Mouse (Mus musculus) olfactory bulb, adult 2 months (tissue): Measurements from ENCODE around the gene Mgat4a.
A peak's percentile ranks its signal among the peaks of the same experiment; 100 is the strongest.

Source experiments
- CTCF ChIP-seq: fragments of 200-500 bp; IDR thresholded peaks from 2 replicates; pipeline ENCODE4 v1.5.1; 2012; ENCODE audit warnings: low read depth, mild to moderate bottlenecking, low read length, moderate library complexity; ENCODE audit not compliant: insufficient read depth
- POLR2A ChIP-seq: fragments of 200-500 bp; IDR thresholded peaks from 2 replicates; pipeline ENCODE4 v1.6.1; 2012; ENCODE audit warnings: mild to moderate bottlenecking, low read depth, low read length, moderate library complexity; ENCODE audit not compliant: insufficient read depth

DNA sequence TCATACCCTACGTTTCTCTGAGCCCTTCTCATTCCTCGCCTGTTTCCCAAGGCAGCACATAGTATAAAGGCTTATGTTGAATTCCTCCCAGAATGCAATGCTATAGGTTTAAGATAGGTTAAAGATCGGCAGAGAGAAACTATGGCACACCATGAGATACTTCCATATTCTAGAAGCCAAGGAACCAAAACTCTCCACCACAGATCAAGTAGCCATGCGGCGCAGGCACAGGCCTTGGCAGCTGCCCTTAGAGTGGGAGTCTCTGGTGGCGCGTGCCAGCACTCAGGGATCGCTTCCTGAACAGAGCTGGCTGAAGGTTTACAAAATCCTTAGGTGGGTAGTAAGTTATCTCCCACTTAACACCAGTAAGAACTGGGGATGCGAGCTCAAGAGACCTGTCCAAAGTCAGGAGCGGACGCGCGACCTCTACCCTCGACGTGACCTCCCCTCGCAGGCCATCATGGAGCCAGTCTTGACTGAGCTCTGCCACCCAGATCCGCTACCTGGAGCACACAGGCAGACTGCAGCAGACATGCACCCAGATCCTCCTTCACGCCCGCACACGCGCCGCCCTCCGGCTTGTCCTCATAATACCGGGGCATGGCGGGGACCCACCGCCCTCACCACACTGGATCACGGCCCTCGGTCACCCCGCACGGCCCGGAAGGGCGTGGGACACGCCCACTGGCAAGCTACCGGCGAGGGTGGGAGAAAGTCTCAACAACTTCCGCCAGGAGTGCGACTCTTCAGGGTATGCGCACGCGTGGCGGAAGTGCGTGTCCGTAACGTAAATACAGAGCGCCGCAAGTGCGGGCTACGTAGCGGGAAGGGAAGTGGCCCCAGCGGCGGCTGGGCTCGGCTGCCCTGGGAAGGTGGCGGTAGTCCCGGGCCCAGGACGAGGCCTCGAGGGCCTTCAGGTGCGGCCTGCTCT lies 111.2 kb downstream of the Mgat4a start, which contains the start of the genes Coa5 and Unc50:
- TF ChIP-seq POLR2A (peak; percentile 91), CTCF (0 out of 2 replicates have a peak, but pooled peaks have one; percentile 8)
